Mouse (Mus musculus) kidney, adult 8-10 months (tissue): ENCODE measurements around the gene Rem1.

ENCODE experiments used
- DNase-seq, 2 experiments: peaks; one replicate each; pipeline ENCODE4 v3.0.0; 2022

The Rem1 gene

DNA sequence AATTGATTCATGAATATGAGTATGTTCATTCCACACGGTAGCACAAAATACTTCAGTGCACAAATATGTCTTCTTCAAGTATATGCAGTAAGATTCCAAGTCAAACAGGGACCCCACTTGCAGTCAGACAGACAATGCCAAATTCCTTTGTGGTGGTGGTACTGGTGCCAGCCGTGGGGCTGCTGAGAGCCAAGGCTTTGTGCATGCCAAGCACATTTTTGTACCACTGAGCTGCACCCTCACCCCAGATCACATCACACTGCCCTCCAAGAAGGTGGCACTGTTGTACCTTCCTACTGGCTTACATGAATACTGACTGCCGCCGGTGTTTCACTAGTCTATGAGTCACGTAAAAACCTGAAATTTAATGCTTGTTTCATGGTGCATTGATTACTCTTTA lies 52.2 kb downstream of the Rem1 start:
- peak in 1 of 2 experiments; percentile 37 for DNase-seq

DNA sequence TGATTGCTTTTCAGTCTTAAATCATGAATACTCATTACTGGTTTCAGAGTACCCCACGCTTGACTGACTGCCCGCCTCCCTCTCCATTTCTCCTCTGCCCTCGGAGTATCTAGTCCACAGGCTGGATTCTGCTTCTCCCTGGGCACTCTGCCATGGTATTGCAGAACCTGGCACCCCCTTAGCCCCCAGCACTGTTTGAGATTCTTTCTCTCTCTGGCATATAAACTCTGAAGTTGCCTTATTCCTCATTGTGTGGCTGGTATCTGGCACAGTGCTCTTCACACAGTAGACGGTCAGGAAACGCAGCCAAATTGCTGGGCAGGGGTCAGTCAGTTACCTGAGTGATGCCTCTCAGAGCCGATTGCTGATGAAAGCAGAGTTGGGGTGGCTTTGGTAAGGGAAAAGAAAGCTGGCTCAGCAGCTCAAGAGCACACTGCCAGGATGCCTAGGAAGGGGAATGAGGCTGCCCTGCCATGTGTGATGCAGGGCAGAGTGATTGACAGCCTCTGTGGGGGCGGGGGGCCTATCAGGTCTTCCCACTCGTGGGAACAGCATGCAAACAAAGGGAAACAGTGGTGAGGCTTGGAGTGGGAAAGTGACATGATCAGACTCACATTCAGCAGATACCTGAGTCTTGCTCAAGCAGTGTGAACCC lies 53.1 kb downstream of the Rem1 start:
- DNase-seq = peak; percentile 71 to 80

DNA sequence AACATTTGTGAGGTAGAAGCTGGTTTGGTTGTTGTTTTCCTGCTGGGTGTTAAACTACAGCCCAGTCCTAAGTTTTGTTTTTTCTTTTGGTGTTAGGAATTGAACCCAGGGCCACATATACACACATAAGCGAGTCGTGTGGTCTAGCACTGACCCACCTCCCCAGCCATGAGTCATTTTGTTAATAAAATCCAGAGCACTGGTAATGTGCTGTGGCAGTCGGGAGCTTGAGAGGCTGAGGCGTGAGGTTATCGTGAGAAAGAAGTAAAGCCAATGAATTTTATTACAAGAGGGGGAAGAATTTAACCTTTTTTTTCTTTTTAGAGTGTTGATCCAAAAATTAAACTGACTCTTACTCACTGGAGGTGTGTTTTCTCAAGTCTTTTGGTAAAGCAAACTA lies 56.3 kb downstream of the Rem1 start:
- no peak for DNase-seq
